Mouse (Mus musculus): ENCODE data around the gene Rasef. TPM values are rescaled to one million over a fixed set of nuclear protein-coding genes. Genes with fewer than 3 reads are reported as not detected.
"Not testable (repeated sequence)": the region's sequence is repeated elsewhere in the genome, so short reads cannot be mapped to it uniquely, and the experiment has no call there.

Gene Rasef
- total and polyA plus RNA-seq, 2 experiments, result under 0.01 to 0.04 TPM

GRCm38 (mm10) chr4:73768156-73768555 lies 22.6 kb downstream of the Rasef start:
- Histone ChIP-seq H3K4me3 (ENCODE audit: insufficient read depth, low read depth, low read length) (no peak overlapping the region), H3K27ac (replicated peaks; ENCODE audit: insufficient read depth, low read depth, low read length) (no peak overlapping the region), H3K9ac (ENCODE audit: low read depth, low read length) (no peak overlapping the region), H3K36me3 (ENCODE audit: control insufficient read depth, insufficient read depth, low read length) (no peaks in the 10 kb centered on the region), H3K79me2 (ENCODE audit: control insufficient read depth, insufficient read depth, low read length) (no peaks in the 10 kb centered on the region), H3K4me1 (ENCODE audit: control insufficient read depth, insufficient read depth, low read length) (no peaks in the 10 kb centered on the region), H3K27me3 (ENCODE audit: control insufficient read depth, insufficient read depth, low read length) (no peaks in the 10 kb centered on the region)
- no peak for DNase-seq (ENCODE audit: extremely low read depth, low read depth, low spot score)
- 72% methylated on average over 3 of the region's 3 CpGs for WGBS
- no peak for TF ChIP-seq CTCF (IDR thresholded peaks at IDR 0.05; ENCODE audit: low read depth, low read length)
- no peak for TF ChIP-seq POLR2A (IDR thresholded peaks at IDR 0.05; ENCODE audit: extremely low read depth, insufficient read depth, low read length)

- Histone ChIP-seq H3K79me2 (ENCODE audit: control insufficient read depth, insufficient read depth, low read length) (no peaks in the 10 kb centered on the region), H3K27ac (replicated peaks; ENCODE audit: insufficient read depth, low read depth, low read length) (no peak overlapping the region), H3K27me3 (ENCODE audit: control insufficient read depth, insufficient read depth, low read length) (no peaks in the 10 kb centered on the region), H3K9ac (ENCODE audit: low read depth, low read length) (no peak overlapping the region), H3K4me1 (ENCODE audit: control insufficient read depth, insufficient read depth, low read length) (no peaks in the 10 kb centered on the region), H3K36me3 (ENCODE audit: control insufficient read depth, insufficient read depth, low read length) (no peaks in the 10 kb centered on the region), H3K4me3 (ENCODE audit: insufficient read depth, low read depth, low read length) (no peak overlapping the region)
- TF ChIP-seq POLR2A (IDR thresholded peaks at IDR 0.05; ENCODE audit: extremely low read depth, insufficient read depth, low read length) (no peak), CTCF (IDR thresholded peaks at IDR 0.05; ENCODE audit: low read depth, low read length) (no peak)
- 79% methylated on average over 5 of the region's 5 CpGs for WGBS
- DNase-seq (ENCODE audit: extremely low read depth, low read depth, low spot score), result no peak
Measured at GRCm38 (mm10) chr4:73748219-73748618, 42.6 kb downstream of the Rasef start.

- Histone ChIP-seq H3K27me3 (ENCODE audit: control insufficient read depth, insufficient read depth, low read length) (no peaks in the 10 kb centered on the region), H3K9ac (ENCODE audit: low read depth, low read length) (no peak overlapping the region), H3K4me3 (ENCODE audit: insufficient read depth, low read depth, low read length) (no peak overlapping the region), H3K4me1 (ENCODE audit: control insufficient read depth, insufficient read depth, low read length) (no peaks in the 10 kb centered on the region), H3K36me3 (ENCODE audit: control insufficient read depth, insufficient read depth, low read length) (no peaks in the 10 kb centered on the region), H3K79me2 (ENCODE audit: control insufficient read depth, insufficient read depth, low read length) (no peaks in the 10 kb centered on the region), H3K27ac (replicated peaks; ENCODE audit: insufficient read depth, low read depth, low read length) (no peak overlapping the region)
- 76% methylated on average over 3 of the region's 3 CpGs for WGBS
- TF ChIP-seq CTCF (IDR thresholded peaks at IDR 0.05; ENCODE audit: low read depth, low read length), result no peak
- no peak for TF ChIP-seq POLR2A (IDR thresholded peaks at IDR 0.05; ENCODE audit: extremely low read depth, insufficient read depth, low read length)
- no peak for DNase-seq (ENCODE audit: extremely low read depth, low read depth, low spot score)
Measured at GRCm38 (mm10) chr4:73739439-73739838, 51.4 kb downstream of the Rasef start.

- Histone ChIP-seq H3K27me3 (ENCODE audit: control insufficient read depth, insufficient read depth, low read length) (no peaks in the 10 kb centered on the region), H3K36me3 (ENCODE audit: control insufficient read depth, insufficient read depth, low read length) (no peaks in the 10 kb centered on the region), H3K79me2 (ENCODE audit: control insufficient read depth, insufficient read depth, low read length) (no peaks in the 10 kb centered on the region), H3K9ac (ENCODE audit: low read depth, low read length) (no peak overlapping the region), H3K4me1 (ENCODE audit: control insufficient read depth, insufficient read depth, low read length) (no peaks in the 10 kb centered on the region), H3K4me3 (ENCODE audit: insufficient read depth, low read depth, low read length) (no peak overlapping the region), H3K27ac (replicated peaks; ENCODE audit: insufficient read depth, low read depth, low read length) (no peak overlapping the region)
- TF ChIP-seq POLR2A (IDR thresholded peaks at IDR 0.05; ENCODE audit: extremely low read depth, insufficient read depth, low read length), result no peak
- TF ChIP-seq CTCF (IDR thresholded peaks at IDR 0.05; ENCODE audit: low read depth, low read length), result no peak
- no peak for DNase-seq (ENCODE audit: extremely low read depth, low read depth, low spot score)
Measured at GRCm38 (mm10) chr4:73719819-73720218, 71.0 kb downstream of the Rasef start.

GRCm38 (mm10) chr4:73718761-73719160 lies 72.0 kb downstream of the Rasef start:
- Histone ChIP-seq H3K36me3 (ENCODE audit: control insufficient read depth, insufficient read depth, low read length) (no peaks in the 10 kb centered on the region), H3K27ac (replicated peaks; ENCODE audit: insufficient read depth, low read depth, low read length) (no peak overlapping the region), H3K4me3 (ENCODE audit: insufficient read depth, low read depth, low read length) (no peak overlapping the region), H3K27me3 (ENCODE audit: control insufficient read depth, insufficient read depth, low read length) (no peaks in the 10 kb centered on the region), H3K79me2 (ENCODE audit: control insufficient read depth, insufficient read depth, low read length) (no peaks in the 10 kb centered on the region), H3K9ac (ENCODE audit: low read depth, low read length) (no peak overlapping the region), H3K4me1 (ENCODE audit: control insufficient read depth, insufficient read depth, low read length) (no peaks in the 10 kb centered on the region)
- no peak for TF ChIP-seq CTCF (IDR thresholded peaks at IDR 0.05; ENCODE audit: low read depth, low read length)
- no peak for TF ChIP-seq POLR2A (IDR thresholded peaks at IDR 0.05; ENCODE audit: extremely low read depth, insufficient read depth, low read length)
- no peak for DNase-seq (ENCODE audit: extremely low read depth, low read depth, low spot score)
- WGBS, result 70% methylated on average over 1 of the region's 1 CpGs

- H3K4me3 ChIP-seq (ENCODE audit: insufficient read depth, low read depth, low read length); H3K27me3 ChIP-seq (ENCODE audit: control insufficient read depth, insufficient read depth, low read length); H3K9ac ChIP-seq (ENCODE audit: low read depth, low read length); H3K27ac ChIP-seq (replicated peaks; ENCODE audit: insufficient read depth, low read depth, low read length); H3K79me2 ChIP-seq (ENCODE audit: control insufficient read depth, insufficient read depth, low read length); H3K4me1 ChIP-seq (ENCODE audit: control insufficient read depth, insufficient read depth, low read length); H3K36me3 ChIP-seq (ENCODE audit: control insufficient read depth, insufficient read depth, low read length); DNase-seq (ENCODE audit: extremely low read depth, low read depth, low spot score): not testable (repeated sequence)
- 80% methylated on average over 1 of the region's 4 CpGs for WGBS
Measured at GRCm38 (mm10) chr4:73683216-73683615, 107.6 kb downstream of the Rasef start, which contains the start of gene Gm428. Gene Gm428 (plus strand): TSS chr4:73683516.

- DNase-seq (ENCODE audit: extremely low read depth, low read depth, low spot score); H3K4me3 ChIP-seq (ENCODE audit: insufficient read depth, low read depth, low read length); H3K36me3 ChIP-seq (ENCODE audit: control insufficient read depth, insufficient read depth, low read length); H3K4me1 ChIP-seq (ENCODE audit: control insufficient read depth, insufficient read depth, low read length); H3K79me2 ChIP-seq (ENCODE audit: control insufficient read depth, insufficient read depth, low read length); H3K27ac ChIP-seq (replicated peaks; ENCODE audit: insufficient read depth, low read depth, low read length); H3K27me3 ChIP-seq (ENCODE audit: control insufficient read depth, insufficient read depth, low read length); H3K9ac ChIP-seq (ENCODE audit: low read depth, low read length): not testable (repeated sequence)
- WGBS, result no CpG with 5 or more reads among the region's 4 CpGs
Measured at GRCm38 (mm10) chr4:73668054-73668453, 122.7 kb downstream of the Rasef start, which contains the start of gene Gm11239. Gene Gm11239 (plus strand): TSS chr4:73668354.
